Mouse (Mus musculus) CH12.LX (cell line): Measurements from ENCODE around the gene Helz.

ENCODE experiments used
- CHD2 ChIP-seq: IDR thresholded peaks from 2 replicates; pipeline ENCODE4 v1.6.1; 2011; ENCODE audit warnings: low read length, improper control_type of control experiment
- CTCF ChIP-seq, 2 experiments: IDR thresholded peaks in 1 of 2; conservative IDR thresholded peaks in 1 of 2; 2 replicates each; pipeline ENCODE4 v1.5.1; 2011 to 2012; ENCODE audit warnings: low read depth in 2 of 2, low read length in 2 of 2, improper control_type of control experiment in 1 of 2, inconsistent platforms in 1 of 2, mild to moderate bottlenecking in 1 of 2, moderate library complexity in 1 of 2
- EP300 ChIP-seq: IDR thresholded peaks from 2 replicates; pipeline ENCODE4 v1.6.1; 2011; ENCODE audit warnings: low read length, improper control_type of control experiment
- GABPA ChIP-seq: IDR thresholded peaks from 2 replicates; pipeline ENCODE4 v1.6.1; 2012; ENCODE audit warnings: low read depth, low read length, improper control_type of control experiment, inconsistent platforms; ENCODE audit not compliant: insufficient replicate concordance
- HCFC1 ChIP-seq: IDR thresholded peaks from 2 replicates; pipeline ENCODE4 v1.6.1; 2012; ENCODE audit warnings: low read depth, mild to moderate bottlenecking, inconsistent platforms, low read length, improper control_type of control experiment
- KAT2A ChIP-seq: IDR thresholded peaks from 2 replicates; pipeline ENCODE4 v1.6.1; 2012; ENCODE audit warnings: low read length, improper control_type of control experiment, inconsistent platforms; ENCODE audit not compliant: insufficient replicate concordance
- MAFK ChIP-seq: IDR thresholded peaks from 2 replicates; pipeline ENCODE4 v1.6.1; 2011; ENCODE audit warnings: low read length, improper control_type of control experiment; ENCODE audit not compliant: insufficient replicate concordance
- MAZ ChIP-seq: IDR thresholded peaks from 2 replicates; pipeline ENCODE4 v1.6.1; 2012; ENCODE audit warnings: low read depth, mild to moderate bottlenecking, inconsistent platforms, low read length, improper control_type of control experiment, moderate library complexity
- MEF2A ChIP-seq: IDR thresholded peaks from 2 replicates; pipeline ENCODE4 v1.6.1; 2014; ENCODE audit warnings: low read depth, mild to moderate bottlenecking, inconsistent platforms, low read length, improper control_type of control experiment, borderline replicate concordance
- POLR2A ChIP-seq: IDR thresholded peaks from 2 replicates; pipeline ENCODE4 v1.6.1; 2011; ENCODE audit warnings: low read depth, mild to moderate bottlenecking, improper control_type of control experiment, low read length
- UBTF ChIP-seq: IDR thresholded peaks from 2 replicates; pipeline ENCODE4 v1.6.1; 2012; ENCODE audit warnings: low read depth, mild to moderate bottlenecking, inconsistent platforms, low read length, improper control_type of control experiment, moderate library complexity
- USF1 ChIP-seq: IDR thresholded peaks from 2 replicates; pipeline ENCODE4 v1.6.1; 2014; ENCODE audit warnings: low read depth, mild to moderate bottlenecking, inconsistent platforms, low read length, improper control_type of control experiment
- ZNF384 ChIP-seq: IDR thresholded peaks from 2 replicates; pipeline ENCODE4 v1.6.1; 2012; ENCODE audit warnings: low read depth, low read length, improper control_type of control experiment, inconsistent platforms

GRCm38 (mm10) chr11:107584660-107585451 is 37.1 kb downstream of the Helz start:
- no peak for TF ChIP-seq KAT2A
- no peak for TF ChIP-seq POLR2A
- no peak for TF ChIP-seq USF1
- no peak for TF ChIP-seq MAZ
- TF ChIP-seq ZNF384, result no peak
- no peak for TF ChIP-seq HCFC1
- TF ChIP-seq CTCF (conservative IDR thresholded peaks at IDR 0.05 in 1 of 2, IDR thresholded peaks at IDR 0.05 in 1 of 2; ENCODE audit: low read depth in 2 of 2, low read length in 2 of 2), result no peak
- no peak for TF ChIP-seq UBTF
- no peak for TF ChIP-seq MAFK
- no peak for TF ChIP-seq GABPA
- no peak for TF ChIP-seq CHD2
- TF ChIP-seq EP300, result no peak
- no peak for TF ChIP-seq MEF2A
